In the genomic region with DNA sequence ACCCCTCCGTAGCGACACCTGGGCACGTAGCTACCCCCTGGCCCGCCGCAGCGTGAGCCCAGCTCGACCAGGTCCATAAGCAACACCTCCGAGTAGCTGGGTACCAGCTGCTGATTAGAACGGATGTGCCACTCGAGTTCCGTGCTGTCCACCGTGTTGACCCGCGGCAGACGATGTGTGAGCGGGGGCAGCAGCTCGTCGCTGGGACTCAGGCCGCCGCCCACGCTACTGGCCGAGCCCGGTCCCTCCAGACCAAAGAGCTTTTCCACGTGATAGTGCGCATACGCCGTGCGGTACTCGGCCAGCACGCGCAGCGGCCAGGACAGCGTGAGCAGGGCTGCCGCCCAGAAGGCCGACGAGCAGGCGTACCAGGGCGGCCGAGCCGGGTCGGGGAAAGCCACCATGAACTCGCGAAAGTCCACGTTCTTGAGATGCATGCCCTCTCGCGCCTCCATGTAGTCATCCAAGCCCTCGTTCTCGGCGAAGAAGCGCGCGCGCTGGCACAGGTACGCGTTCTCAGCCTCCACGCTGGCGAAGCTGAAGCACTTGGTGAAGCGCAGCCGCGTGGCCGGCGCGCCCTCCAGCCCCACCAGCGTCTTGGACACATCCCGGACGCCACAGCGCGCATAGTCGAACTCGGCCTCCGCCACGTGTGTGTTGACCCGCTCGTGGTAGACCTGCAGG, we compare ENCODE assay signal across 9 mouse cellular contexts. TPM values are rescaled to one million over a fixed set of nuclear protein-coding genes. Genes with fewer than 3 reads are reported as not detected.
A peak's percentile ranks its signal among the peaks of the same experiment; 100 is the strongest.
DNase-seq lines count a peak whose midpoint lies in the region; ATAC-seq and TF ChIP-seq lines count a peak whose summit lies in the region.
"Had no signal": no experiment of that assay in that cellular context is flagged by ENCODE, and none has a peak within 500 bp of the region (broad histone marks: within the 10 kb centered on the region; RNA-seq: fewer than 3 reads in every experiment).

No protein-coding gene starts in this region.

- no peak overlapping the region for H3K27ac ChIP-seq in forebrain, embryonic 12.5 days
- H3K27ac ChIP-seq in liver, embryonic 13.5 days = no peak overlapping the region

- 6% methylated on average over 74 of the region's 74 CpGs for WGBS in forebrain, embryonic 12.5 days
- WGBS in liver, embryonic 13.5 days (ENCODE audit: insufficient replicate concordance) = 3% methylated on average over 74 of the region's 74 CpGs

- no peaks in the 10 kb centered on the region for H3K9me3 ChIP-seq in E14TG2a.4 (ENCODE audit: low read length)
- H3K9me3 ChIP-seq in forebrain, embryonic 12.5 days = no peaks in the 10 kb centered on the region
- no peaks in the 10 kb centered on the region for H3K9me3 ChIP-seq in liver, embryonic 13.5 days (replicated peaks)

- peak overlapping the region; percentile 39 for H3K4me2 ChIP-seq in forebrain, embryonic 12.5 days
- peak overlapping the region; percentile 30 for H3K4me2 ChIP-seq in liver, embryonic 13.5 days

- intact Hi-C loops in gastrocnemius, postnatal 14 days (cut with DNase I; ENCODE audit: low total_unique reads) = no loop called here

- H3K4me1 ChIP-seq in E14TG2a.4 (replicated peaks; ENCODE audit: low read depth, low read length) = peaks cover 54% of the 10 kb centered on the region
- H3K4me1 ChIP-seq in forebrain, embryonic 12.5 days = peaks cover 52% of the 10 kb centered on the region
- H3K4me1 ChIP-seq in liver, embryonic 13.5 days (replicated peaks) = peaks cover 20% of the 10 kb centered on the region

- peak overlapping the region; percentile 29; the same call in 1 of the 2 replicates for H3K9ac ChIP-seq in forebrain, embryonic 12.5 days
- no peak overlapping the region for H3K9ac ChIP-seq in liver, embryonic 13.5 days

- no peaks in the 10 kb centered on the region for H3K36me3 ChIP-seq in E14TG2a.4 (ENCODE audit: insufficient read depth, low read length)
- peaks cover 25% of the 10 kb centered on the region for H3K36me3 ChIP-seq in forebrain, embryonic 12.5 days (replicated peaks)
- no peaks in the 10 kb centered on the region for H3K36me3 ChIP-seq in liver, embryonic 13.5 days

- peaks cover 77% of the 10 kb centered on the region for H3K27me3 ChIP-seq in E14TG2a.4 (ENCODE audit: insufficient read depth, low read length)
- H3K27me3 ChIP-seq in forebrain, embryonic 12.5 days = peaks cover 78% of the 10 kb centered on the region
- H3K27me3 ChIP-seq in liver, embryonic 13.5 days = peaks cover 100% of the 10 kb centered on the region

- ATAC-seq in forebrain, embryonic 12.5 days (ENCODE audit: low FRiP score) = no peak
- no peak for ATAC-seq in liver, embryonic 13.5 days (ENCODE audit: low read depth)

- no peak for TF ChIP-seq CTCF in E14TG2a.4 (conservative IDR thresholded peaks at IDR 0.05; ENCODE audit: low read length)

- peak overlapping the region; percentile 75 for H3K4me3 ChIP-seq in E14TG2a.4 (replicated peaks; ENCODE audit: low read length)
- H3K4me3 ChIP-seq in forebrain, embryonic 12.5 days (replicated peaks) = peak overlapping the region; percentile 23
- H3K4me3 ChIP-seq in liver, embryonic 13.5 days (replicated peaks) = peak overlapping the region; percentile 21

- peak; percentile 14 for DNase-seq in adrenal gland, adult 2 months
- DNase-seq in adrenal gland, postnatal 14 days = no peak
- no peak for DNase-seq in liver, embryonic 13.5 days
- no peak for DNase-seq in layer of hippocampus, adult 8-10 months (ENCODE audit: low spot score in 2 of 2)
- DNase-seq in gastrocnemius, postnatal 14 days = no peak
- no peak for DNase-seq in frontal cortex, postnatal 10 days (ENCODE audit: low spot score in 2 of 2)

RNA-seq across cellular contexts. Expression of gene Tmem151b, which starts 4.1 kb away (rescaled TPM):
- total RNA-seq in adrenal gland, adult 2 months (2021) = under 1 TPM; 0.06 to 0.17 TPM
- 0.09 and 0.74 TPM in 2 replicates for polyA plus RNA-seq in adrenal gland, adult 2 months (2012; rRNA removed)
- 0.33 and 1.6 TPM in 2 replicates for total RNA-seq in adrenal gland, postnatal 14 days (2021)
- 8.5 and 13.4 TPM in 2 replicates for polyA plus RNA-seq in forebrain, embryonic 12.5 days (2016; fragmentation: Nextera tagmentation; extraction: Ambion mirVana)
- 0.14 and 0.17 TPM in 2 replicates for polyA plus RNA-seq in liver, embryonic 13.5 days (2015; fragmentation: Nextera tagmentation; extraction: Ambion mirVana)
- 100 to 1,000 TPM in 3 of 4 experiments, 10 to 100 TPM in 1; 91.5 to 121 (median 111) TPM for total RNA-seq in layer of hippocampus, adult 8-10 months (2022)
- total RNA-seq in gastrocnemius, postnatal 14 days (2021) = under 1 TPM in 1 of 2 experiments, not detected in 1; 0.06 TPM

RNA-seq across cellular contexts. Expression of gene Nfkbie, which starts 10.1 kb away (rescaled TPM):
- total RNA-seq in adrenal gland, adult 2 months (2021) = 1 to 10 TPM; 3.0 to 5.6 TPM
- 5.2 and 6.4 TPM in 2 replicates for polyA plus RNA-seq in adrenal gland, adult 2 months (2012; rRNA removed)
- 3.6 and 8.7 TPM in 2 replicates for total RNA-seq in adrenal gland, postnatal 14 days (2021)
- polyA plus RNA-seq in forebrain, embryonic 12.5 days (2016; fragmentation: Nextera tagmentation; extraction: Ambion mirVana) = 5.5 and 5.7 TPM in 2 replicates
- polyA plus RNA-seq in liver, embryonic 13.5 days (2015; fragmentation: Nextera tagmentation; extraction: Ambion mirVana) = 1.4 and 1.6 TPM in 2 replicates
- total RNA-seq in layer of hippocampus, adult 8-10 months (2022) = 1 to 10 TPM; 2.3 to 3.3 (median 2.7) TPM
- total RNA-seq in gastrocnemius, postnatal 14 days (2021) = 1 to 10 TPM; 1.1 to 1.4 TPM

RNA-seq across cellular contexts. Expression of gene Slc35b2, which starts 18.3 kb away (rescaled TPM):
- total RNA-seq in adrenal gland, adult 2 months (2021) = 10 to 100 TPM; 43.6 to 59.7 TPM
- 167 and 198 TPM in 2 replicates for polyA plus RNA-seq in adrenal gland, adult 2 months (2012; rRNA removed)
- total RNA-seq in adrenal gland, postnatal 14 days (2021) = 54.8 and 56.1 TPM in 2 replicates
- polyA plus RNA-seq in forebrain, embryonic 12.5 days (2016; fragmentation: Nextera tagmentation; extraction: Ambion mirVana) = 91.0 and 91.7 TPM in 2 replicates
- 58.0 and 58.6 TPM in 2 replicates for polyA plus RNA-seq in liver, embryonic 13.5 days (2015; fragmentation: Nextera tagmentation; extraction: Ambion mirVana)
- total RNA-seq in layer of hippocampus, adult 8-10 months (2022) = 10 to 100 TPM; 26.6 to 35.6 (median 30.3) TPM
- 10 to 100 TPM; 25.6 to 28.6 TPM for total RNA-seq in gastrocnemius, postnatal 14 days (2021)

RNA-seq across cellular contexts. Expression of gene Tcte1, which starts 22.2 kb away (rescaled TPM):
- not detected for total RNA-seq in adrenal gland, adult 2 months (2021)
- not detected in 2 replicates for polyA plus RNA-seq in adrenal gland, adult 2 months (2012; rRNA removed)
- total RNA-seq in adrenal gland, postnatal 14 days (2021) = not detected in 2 replicates
- 1.1 and 2.4 TPM in 2 replicates for polyA plus RNA-seq in forebrain, embryonic 12.5 days (2016; fragmentation: Nextera tagmentation; extraction: Ambion mirVana)
- polyA plus RNA-seq in liver, embryonic 13.5 days (2015; fragmentation: Nextera tagmentation; extraction: Ambion mirVana) = not detected in 2 replicates
- total RNA-seq in layer of hippocampus, adult 8-10 months (2022) = 1 to 10 TPM in 3 of 4 experiments, under 1 TPM in 1; 0.92 to 1.3 (median 1.1) TPM
- total RNA-seq in gastrocnemius, postnatal 14 days (2021) = not detected
- total RNA-seq: neutrophil, adult 5-6 weeks had no signal

RNA-seq across cellular contexts. Expression of gene Hsp90ab1, which starts 27.7 kb away (rescaled TPM):
- 1,000 to 10,000 TPM; 1,973 to 2,851 TPM for total RNA-seq in adrenal gland, adult 2 months (2021)
- polyA plus RNA-seq in adrenal gland, adult 2 months (2012; rRNA removed) = 197 and 291 TPM in 2 replicates
- 1,351 and 1,485 TPM in 2 replicates for total RNA-seq in adrenal gland, postnatal 14 days (2021)
- 1,580 and 1,603 TPM in 2 replicates for polyA plus RNA-seq in forebrain, embryonic 12.5 days (2016; fragmentation: Nextera tagmentation; extraction: Ambion mirVana)
- 1,012 and 1,064 TPM in 2 replicates for polyA plus RNA-seq in liver, embryonic 13.5 days (2015; fragmentation: Nextera tagmentation; extraction: Ambion mirVana)
- 1,000 to 10,000 TPM; 1,566 to 2,023 (median 1,742) TPM for total RNA-seq in layer of hippocampus, adult 8-10 months (2022)
- 100 to 1,000 TPM; 735 to 778 TPM for total RNA-seq in gastrocnemius, postnatal 14 days (2021)

Comparison
In these comparisons a context has a peak if more than half of its experiments do, and no peak if none do; other contexts are left out.
1. H3K4me3 ChIP-seq: peak in every context shown above with its lines; median percentile 75 in E14TG2a.4; 23 in forebrain, embryonic 12.5 days; 21 in liver, embryonic 13.5 days.
2. RNA of gene Tmem151b, which starts 4.1 kb away (total RNA-seq): 91.5 to 121 TPM in layer of hippocampus, adult 8-10 months; 0.33 to 1.6 TPM in adrenal gland, postnatal 14 days, 0.06 to 0.17 TPM in adrenal gland, adult 2 months and 0.06 TPM in gastrocnemius, postnatal 14 days; every median in the first group is over 10 times any median in the second.